Mouse (Mus musculus): ENCODE measurements at regions not wholly inside any gene's neighbourhood (a gene's known extent, or its start where the extent isn't known, plus 50 kb on each side); places are given as distances from the start of the nearest gene placed in this dataset.

DNA sequence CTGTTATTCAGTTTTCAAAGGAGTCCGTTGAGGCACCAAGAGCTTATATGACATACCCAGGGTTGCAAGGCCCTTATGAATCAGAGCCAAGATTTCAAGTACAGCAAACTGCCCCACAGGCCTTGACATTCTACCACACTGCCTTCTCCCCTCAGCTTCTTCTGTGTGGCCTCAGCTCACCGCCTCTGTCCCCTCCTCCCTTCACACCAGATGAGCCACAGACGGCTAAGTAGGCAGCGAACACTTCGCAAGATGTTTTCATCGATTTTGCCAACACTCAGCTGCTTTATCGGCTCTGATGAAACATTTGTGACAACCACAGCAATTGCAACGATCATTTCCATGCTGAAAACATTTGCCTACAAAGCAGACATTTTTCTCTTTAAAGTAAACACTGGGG lies 556.7 kb downstream of the Insc start:
- no peak for DNase-seq

DNA sequence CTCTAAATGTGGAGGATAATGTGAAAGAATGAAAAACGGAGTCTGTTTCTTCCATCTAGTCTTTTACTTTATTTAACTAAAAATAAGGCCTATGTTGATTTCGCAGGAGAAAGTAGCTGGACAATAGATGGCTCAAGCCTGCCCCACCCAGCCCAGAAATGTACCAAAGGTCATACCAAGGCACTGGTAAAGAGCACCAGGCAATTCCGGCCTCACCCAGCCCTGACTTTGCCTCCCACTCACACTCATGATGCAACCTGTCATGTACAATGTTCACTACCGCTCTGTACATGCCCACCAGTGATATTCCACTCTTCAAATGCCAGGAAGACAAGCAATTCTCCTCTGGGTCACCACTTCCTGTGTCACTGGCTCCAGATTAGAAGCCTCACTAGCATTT lies 564.9 kb downstream of the Insc start:
- no peak for DNase-seq

DNA sequence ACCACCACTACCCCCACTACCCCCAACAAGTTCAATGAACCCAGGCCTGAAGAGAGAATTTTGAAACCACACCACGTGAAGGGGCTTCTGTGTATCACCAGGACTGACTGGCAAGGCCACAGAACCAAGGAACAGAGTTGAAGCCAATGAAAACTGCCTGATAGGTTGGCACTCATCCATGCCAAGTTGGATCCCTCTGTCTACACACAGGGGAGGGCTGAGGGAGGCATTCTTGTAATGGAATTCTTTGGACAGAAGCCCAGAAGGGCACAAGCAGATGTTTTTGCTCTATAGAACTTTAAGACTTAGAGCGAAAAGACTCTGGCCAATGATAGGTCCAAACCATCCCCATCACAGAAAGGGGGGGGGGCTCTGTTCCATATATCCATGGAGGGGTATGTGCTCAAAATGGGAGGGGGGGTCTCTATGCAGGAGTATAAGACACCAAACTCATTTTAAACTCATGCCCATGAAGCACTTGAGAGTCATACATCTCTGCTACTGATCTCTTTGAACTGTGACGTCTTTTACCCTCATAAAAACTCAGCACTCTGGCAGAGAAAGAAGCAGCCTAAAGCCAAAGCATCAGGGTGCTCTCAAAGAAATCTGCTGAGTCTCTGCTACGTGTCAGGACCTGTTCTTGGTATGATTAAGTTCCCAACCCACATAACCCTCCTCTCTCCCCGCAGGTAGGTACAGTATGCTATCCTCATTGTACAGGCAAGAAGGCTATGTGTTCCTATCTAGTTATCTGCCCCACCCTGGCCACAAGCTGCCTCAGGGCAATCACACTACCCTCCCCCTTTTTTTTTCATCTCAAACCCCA lies 567.1 kb downstream of the Insc start:
- no peak for DNase-seq

DNA sequence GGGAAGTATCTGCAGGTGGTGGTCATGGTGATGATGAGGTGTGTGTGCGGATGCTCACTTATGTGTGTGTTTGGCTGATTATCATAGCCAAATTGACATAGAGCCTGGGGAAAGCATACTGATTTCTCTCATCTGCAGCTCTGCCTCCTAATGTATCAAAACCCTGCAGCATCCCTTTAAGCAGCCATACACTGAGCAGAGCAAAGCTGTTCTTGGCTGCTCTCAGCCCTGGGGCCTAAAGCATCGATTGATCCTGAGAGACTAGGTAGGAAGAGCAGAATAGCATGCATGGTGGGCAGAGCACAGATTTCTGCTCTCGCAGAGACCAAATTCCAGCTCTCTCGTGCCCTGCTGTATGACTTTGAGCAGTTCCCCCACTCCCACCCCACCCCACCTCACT lies 576.0 kb downstream of the Insc start:
- no peak for DNase-seq

DNA sequence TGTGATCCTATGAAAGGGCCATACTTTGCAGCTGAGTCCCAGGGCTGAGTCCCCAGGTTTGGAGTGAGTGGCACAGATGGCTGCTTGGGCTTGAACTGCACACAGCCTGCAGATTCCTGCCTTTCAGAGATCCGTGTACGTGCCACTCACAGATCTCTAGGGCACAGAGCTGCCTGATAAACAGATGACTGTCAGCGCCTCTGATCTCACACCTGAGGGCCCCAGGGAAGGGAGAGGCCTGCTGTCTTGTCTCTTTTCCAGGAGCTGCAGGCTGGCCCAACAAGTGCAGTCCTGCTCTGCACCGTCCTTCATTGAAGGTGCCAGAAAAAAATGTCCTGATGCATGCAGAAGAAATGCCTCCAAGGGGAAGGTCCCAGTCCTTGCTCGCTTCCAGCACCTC lies 579.5 kb downstream of the Insc start:
- peak; percentile 27 for DNase-seq

DNA sequence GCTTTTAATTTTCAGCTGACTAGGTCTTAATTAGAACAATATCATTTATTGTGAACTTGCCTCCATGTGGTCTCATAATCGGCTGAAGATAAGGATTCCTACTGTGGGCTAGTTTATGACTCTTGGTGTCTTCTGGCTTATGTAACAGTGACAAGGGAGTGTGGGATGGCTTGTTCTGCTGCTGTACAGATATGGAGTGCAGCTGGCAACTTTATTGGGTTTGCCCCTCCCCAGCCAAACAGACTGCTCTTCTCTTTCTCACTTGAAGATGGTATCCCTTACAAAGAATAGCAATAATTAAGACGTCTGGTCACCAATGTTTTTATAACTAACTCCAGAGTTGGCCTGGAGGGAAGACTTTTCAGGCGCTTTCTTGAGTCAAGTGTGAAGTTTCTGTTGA lies 584.8 kb downstream of the Insc start:
- no peak for DNase-seq

DNA sequence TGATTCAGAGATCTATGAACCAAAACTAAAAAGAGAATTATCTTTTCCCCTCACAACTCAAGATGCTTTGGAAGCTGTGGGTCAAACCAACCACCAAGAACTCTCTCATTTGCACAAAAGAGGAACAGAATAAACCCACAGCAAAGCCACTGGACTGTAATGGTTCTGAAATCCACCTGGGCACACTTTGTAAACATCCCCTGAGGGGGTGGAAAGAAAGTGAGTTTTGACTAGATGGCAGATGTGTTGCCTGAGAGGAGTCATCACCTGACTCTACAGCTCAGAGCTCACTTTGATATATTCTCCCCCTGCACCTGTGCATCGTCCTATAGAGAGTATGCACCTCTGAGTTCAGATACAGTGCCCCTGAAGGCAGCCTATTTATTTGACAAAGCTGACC lies 588.2 kb downstream of the Insc start:
- peak; percentile 14 for DNase-seq

DNA sequence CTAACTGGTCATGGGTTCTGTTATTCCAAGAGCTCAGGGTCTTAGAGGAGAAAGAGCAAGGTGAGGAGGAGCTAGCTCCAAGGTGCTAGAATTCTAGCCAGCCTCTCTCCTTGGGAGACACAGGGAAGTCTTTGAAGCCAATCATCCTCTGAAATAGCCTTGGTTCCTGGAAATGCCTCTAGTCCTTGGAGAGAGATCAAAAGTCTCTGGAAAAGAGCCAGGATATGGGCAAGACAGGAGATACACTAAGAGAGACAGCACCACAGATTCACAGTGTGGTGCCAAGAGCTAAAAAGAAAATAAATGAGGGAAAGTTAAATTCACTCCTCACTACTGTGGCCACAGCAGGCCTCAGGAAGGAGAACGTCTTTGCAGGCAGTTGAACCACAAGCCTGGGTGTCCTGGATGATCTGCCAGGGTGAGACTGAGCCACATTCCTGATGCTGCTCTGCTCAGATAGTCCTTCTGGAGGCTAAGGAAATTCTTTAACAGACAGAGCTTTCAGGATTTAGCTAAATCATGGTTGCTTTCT lies 589.6 kb downstream of the Insc start:
- DNase-seq = no peak

DNA sequence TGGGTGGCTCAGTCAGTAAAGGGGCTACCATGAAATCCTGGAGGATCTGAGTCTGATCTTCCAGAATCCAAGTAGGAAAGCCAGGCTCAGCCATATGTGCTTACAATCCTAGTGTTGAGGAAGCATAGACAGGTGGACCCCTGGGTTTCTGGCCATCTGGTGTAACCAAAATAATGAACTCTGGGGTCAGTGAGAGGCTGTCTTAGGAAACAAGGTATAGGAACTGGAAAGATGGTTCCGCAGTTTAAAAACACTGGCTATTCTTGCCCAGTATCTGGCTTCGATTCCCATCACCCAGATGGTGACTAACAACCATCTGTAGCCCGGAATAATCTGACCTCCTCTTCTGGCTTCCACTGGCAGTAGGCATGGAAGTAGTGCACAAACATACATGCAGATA lies 591.6 kb downstream of the Insc start:
- DNase-seq = no peak

DNA sequence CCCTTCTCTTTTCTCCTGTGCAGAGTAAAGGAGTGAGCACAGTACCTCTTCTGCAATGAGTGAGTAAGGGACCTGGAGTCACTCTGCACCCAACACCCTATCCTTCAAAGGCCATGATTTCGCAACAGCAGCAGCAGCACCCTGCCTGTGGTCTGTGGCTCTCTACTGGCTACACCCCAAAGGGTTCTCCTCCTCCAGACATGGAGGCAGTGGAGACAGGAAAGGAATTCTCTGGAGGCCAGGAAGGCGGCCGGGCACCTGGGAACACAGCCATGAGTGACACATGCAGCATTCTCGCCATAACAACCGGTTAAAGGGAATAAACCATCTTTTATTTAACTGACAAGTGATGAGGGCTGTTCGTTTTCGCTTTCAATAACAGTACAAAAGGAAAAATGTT lies 596.7 kb downstream of the Insc start:
- no peak for DNase-seq

DNA sequence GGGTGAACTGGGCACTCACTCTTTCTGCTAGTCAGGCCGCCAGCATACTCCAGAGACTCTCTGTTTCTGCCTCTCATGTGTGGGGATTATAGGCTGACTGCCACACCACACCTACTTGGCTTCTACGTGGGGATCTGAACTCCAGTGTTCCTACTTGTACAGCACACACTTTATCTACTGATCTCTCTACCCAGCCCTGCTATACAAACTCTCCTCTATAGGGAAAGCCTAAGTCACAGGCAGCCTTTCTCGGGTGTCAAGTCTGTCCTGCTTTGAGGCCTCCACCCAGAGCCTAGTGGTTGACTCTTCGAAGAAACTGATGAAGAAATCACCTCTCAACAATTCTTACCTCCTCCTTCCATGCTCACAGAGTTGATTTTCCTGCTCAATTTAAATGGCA lies 597.5 kb downstream of the Insc start:
- no peak for DNase-seq

DNA sequence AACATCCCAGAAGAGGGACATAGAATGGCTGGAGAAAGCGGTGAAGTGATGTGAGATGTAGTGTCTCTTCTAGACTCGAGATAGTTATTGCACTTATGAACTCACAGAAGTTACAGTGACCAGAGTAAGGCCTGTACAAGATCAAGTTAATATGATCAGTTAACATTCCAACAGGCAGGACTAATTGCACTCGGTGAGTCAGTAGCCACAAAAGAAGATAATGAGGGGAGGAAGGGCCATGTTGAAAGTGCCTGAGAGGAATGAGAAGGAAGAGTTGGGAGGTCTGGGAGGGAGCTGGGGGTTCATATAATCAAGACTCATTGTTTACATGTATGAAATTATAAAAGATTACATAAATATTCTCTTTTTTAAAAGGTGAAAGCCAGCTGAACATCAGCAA lies 602.3 kb downstream of the Insc start:
- DNase-seq = no peak

DNA sequence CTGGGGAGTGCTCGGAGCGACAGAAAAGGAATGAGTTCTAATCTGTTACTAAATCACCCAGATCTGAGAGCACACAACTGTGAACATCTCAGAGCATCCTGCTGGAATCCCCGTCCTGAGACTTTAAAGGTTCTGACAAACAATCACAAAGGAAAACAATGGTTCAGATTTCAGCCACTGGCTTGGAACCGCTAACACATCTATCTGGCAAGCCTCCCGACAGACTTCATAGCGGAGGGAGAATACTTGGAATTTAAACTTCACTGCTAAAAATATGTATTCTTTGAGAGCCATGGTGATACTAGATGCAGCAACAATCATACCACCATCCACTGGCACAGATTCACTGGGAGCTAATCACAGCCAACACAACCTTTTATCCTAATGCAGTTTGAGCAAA lies 615.2 kb downstream of the Insc start:
- DNase-seq = no peak

DNA sequence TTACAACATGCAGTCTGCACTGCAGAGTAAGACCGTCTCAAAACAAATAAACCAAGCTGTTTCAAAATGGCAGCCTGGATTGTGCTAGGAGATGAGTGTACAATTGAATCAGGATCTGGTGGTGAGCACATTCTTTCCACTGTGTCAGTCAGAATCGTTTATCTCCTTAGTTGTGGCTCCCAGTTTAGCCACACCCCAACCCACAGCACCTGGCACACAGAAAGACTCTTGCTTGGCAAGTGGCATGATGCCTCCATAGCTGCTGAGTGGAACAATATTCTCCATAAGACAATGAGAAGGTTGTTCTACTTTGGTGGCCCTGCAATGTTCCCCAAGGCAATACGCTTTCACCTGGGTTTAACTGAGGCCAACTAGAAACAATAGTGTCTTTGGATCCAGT lies 616.6 kb downstream of the Insc start:
- peak; percentile 47 for DNase-seq

DNA sequence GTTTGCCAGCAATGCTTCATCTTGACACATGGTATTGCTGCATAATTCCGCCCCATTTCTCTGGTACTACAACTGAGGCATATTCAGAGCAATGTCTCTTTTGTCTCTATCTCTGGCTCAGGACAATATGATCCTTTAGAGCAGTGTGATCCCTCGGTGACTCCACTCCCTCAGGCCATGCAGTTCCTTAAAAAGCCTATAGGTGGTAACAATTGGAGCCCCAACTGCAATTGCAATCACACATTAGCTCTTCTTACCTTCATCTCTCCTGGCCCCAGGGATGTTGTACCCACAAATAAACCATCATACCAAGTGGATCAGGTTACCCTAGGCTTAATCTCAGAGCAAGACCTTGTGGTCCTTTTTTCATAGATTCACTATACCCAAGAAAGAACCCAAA lies 618.6 kb downstream of the Insc start:
- DNase-seq = no peak

DNA sequence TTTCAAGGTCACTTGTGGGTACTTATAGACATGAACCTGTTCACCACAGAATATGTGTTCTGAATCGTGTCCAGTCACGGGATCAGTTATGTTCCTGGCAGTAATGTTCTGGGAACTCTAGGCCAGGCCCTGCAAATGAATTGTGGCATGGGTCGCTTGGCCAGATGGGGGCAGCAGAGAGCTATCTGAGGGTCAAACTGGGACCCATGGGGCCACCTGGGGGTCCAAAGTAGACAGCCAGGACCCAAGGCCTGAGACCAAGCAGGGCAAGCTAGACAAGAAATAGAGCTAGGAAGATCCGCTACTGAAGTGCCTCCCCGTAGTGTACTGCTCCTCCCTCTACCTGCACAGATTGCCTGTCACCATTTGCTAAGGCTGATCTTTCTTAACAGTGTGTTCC lies 623.4 kb downstream of the Insc start:
- DNase-seq = peak; percentile 80

DNA sequence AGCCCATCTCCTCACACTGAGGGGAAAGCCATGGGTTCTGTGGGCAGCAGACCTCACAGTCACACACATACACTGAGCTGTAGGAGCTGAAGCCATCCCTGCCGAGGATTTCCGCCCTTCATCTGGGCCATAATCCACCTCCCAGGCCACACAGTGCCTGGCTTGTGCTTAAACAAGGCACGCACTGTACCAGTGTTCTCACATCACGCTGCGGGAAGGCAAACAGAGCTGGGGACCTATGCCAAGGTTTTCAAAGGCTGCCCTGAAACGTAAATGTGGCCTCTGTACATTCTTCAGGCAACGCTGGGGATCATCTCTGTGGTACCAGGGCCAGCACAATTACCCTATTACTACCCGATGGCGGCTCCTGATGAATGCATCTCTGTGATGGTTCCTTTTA lies 627.6 kb downstream of the Insc start:
- DNase-seq = no peak

DNA sequence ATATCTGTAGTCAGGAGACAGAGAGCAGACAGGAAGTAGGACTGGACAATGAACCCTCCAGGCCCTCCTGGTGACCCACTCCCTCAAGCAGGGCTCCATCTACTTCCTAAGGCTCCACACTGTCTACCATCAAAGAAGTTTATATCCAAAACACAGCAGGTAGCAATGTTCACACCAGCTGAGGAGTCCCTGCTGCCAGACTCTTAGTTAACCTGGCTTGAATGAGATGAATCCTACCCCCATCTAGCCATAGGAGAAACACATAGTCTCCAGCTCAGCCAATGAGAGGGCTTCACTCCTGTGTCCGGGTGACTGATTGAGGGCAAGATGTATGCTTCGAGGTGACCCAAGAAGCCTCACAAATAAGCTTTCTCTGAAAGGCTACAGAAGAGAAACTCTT lies 629.4 kb downstream of the Insc start:
- DNase-seq = no peak

DNA sequence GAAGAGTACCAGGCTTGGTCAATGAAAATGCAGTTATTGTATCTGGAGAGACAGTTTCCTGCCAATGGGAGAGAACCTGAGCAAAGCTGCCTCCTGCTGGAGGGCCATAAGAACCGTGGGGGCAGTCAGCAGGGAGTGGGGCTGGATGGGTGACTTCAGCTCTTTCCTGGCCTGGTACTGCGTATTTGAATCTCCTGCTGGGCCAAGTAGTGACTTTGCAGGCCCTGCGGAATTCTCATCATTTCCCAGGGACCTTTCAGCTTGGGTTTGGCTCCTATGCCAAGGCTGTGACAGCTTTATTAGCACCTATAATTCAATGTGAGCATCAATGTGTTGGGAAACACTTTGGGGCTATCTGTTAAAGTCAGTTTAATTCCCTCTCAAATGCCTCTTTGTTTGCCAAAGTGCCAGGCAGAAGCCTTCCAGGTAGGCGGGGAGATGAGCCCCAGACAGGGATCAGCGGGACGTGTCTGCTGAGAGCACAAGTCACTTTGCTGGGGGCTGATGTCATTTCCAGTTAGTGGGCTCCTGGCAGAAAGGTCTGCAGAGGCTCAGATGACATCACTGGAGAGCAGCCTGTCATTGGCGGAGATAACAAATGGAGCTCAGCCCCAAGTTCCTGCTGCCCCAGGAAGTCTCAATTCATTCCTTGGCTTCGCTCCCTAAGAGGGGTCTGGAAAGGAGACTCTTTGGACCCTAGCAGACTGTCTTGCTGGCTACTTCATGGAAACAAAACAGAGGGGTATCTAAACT lies 630.5 kb downstream of the Insc start:
- peak; percentile 22 for DNase-seq

DNA sequence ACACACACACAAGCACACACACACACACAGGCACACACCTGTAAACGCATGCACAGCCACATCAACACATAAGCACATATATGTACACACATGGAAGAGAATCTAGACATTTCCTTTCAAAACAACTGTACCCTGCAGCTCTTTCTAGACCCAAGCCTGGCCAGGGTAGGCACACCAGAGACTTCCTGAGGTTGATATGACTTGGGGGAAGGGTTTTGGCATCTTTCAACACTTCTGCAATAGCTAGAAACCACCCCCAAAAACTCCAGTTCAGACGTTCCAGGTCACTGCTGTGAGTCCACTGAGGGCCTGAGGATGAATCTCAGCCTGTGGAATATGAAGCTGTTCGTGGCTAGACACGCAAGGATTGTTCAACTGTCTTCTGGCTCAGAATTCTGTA lies 632.6 kb downstream of the Insc start:
- DNase-seq = no peak

DNA sequence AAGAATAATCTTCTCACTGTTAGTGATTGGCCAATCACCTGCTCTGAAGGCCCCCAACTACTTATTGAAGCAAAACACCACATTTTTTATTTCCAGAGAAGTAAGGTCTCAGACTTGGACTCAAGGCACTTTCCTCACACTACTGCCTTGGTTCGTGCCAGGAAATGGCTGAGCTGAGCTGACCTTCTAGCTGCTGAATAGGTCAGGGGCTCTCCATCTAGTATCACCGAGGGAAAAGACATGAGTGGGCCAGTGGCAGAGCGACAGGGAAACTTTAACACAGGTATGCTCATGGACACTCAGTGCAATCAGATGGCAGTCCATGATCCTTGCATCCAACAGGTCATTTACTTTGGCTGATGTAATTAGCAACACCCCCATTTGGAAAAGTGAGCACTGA lies 635.3 kb downstream of the Insc start:
- DNase-seq = no peak

DNA sequence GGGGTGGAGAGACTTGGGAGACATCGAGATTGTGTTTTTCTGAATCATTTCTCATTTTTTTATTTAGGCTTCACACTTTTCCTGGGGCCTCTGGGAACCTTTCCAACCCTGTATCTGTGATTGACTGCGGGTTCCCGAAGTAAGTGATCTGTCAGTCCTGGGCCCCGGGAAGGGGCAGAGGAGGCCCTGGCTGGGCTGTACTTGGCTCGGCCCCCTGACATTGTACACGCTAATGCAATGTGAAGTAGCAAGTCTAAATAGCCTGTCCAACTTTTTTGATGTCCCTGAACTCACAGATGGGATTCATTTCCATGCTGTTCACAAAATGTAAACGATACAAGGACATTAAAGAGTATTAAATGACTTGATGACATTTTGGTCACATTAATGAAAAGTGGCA lies 636.1 kb downstream of the Insc start:
- no peak for DNase-seq

DNA sequence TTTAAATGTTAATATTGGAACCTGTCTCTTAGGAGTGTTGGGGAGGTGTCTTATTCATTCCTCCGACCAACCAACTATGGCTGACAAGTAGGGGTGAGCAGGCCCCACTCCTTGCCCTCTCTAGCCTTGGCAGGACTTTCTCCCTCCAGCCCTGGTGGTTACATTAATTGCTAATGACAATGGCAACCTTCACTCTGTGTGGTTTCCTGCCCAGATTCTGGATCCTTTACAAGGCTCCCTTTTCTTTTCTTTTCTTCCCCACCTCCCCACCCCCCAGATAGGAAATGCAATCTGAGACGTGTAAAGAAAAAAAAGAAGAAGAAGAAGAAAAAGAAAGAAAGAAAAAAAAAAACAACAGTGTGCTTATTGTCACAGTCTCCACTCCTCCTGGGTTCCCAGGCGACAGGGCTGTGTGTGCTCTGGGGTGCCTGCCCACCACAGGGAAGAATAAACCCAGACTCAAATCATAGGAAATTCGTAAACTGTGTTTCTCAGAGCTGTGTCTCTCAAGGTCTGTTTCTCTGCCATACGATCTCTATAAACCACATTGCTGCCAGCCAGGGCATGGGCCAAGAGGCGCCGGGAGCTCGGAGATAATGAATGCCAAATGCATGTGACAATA lies 637.6 kb downstream of the Insc start:
- DNase-seq = no peak

DNA sequence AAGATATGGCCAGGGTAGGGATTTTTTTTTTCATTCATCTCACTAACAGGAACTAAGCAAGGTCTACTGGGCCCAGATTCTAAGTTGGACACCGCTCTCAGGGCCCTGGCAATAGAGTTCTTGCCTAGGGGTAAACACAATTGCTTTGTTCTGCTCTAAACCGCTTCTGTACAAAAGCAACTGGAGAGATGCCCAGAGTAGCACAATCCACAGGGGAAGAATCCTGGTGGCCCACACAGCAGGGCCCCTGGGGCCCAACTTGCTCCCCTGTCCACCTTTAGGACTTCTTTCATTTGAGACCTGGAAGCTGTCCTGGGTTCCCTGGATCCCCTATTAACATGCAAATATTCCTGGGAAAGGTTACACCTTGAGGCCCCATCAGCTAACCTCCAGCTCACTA lies 639.4 kb downstream of the Insc start:
- no peak for DNase-seq

Measured in thymus, postnatal 14 days (tissue).